Mouse (Mus musculus): ENCODE results near the gene Car10.

GRCm38 (mm10) chr11:93200046-93200445 is 102.2 kb downstream of the Car10 start:
- TF ChIP-seq NELFE (IDR thresholded peaks at IDR 0.05; ENCODE audit: low read depth, low read length): no peak
- no peak for TF ChIP-seq MYB (IDR thresholded peaks at IDR 0.05; ENCODE audit: low read depth, low read length)
- no peak for TF ChIP-seq GATA1 (IDR thresholded peaks at IDR 0.05; ENCODE audit: low read depth, low read length)
- TF ChIP-seq EP300 (IDR thresholded peaks at IDR 0.05; ENCODE audit: low read depth in 1 of 2, low read length in 2 of 2): no peak
- no peak for TF ChIP-seq CTCF (IDR thresholded peaks at IDR 0.05 in 2 of 3, conservative IDR thresholded peaks at IDR 0.05 in 1 of 3; ENCODE audit: control insufficient read depth in 1 of 3, insufficient read depth in 1 of 3, low read depth in 2 of 3, low read length in 3 of 3, poor library complexity in 1 of 3, severe bottlenecking in 1 of 3)
- no peak for TF ChIP-seq TAL1 (IDR thresholded peaks at IDR 0.05; ENCODE audit: low read length)

All from MEL (cell line).